Mouse (Mus musculus): ENCODE data around the gene Sec14l2. TPM values are rescaled to one million over a fixed set of nuclear protein-coding genes. Genes with fewer than 3 reads are reported as not detected.

Sec14l2 gene
- total RNA-seq, 2 experiments from 2014 or later, result 43.2 to 44.3 TPM

DNA sequence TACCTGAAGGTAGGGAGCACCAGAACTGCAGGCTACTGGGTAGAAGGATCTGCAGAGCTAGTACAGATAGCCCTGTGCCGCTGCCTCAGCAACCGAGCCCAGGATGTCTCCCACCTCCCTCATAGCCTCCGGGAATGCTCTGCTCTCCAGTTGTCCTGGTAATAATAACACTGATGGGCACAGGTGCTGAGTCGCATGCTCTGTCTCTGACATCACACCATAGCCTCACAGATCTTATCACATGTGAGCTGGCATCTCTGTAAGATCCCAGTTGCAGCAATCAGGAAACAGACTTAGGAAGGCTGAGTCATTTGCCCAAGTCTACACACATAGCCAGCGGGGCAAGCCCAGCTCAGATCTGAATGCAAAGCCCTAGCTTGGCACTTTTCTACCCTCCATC lies 21.4 kb downstream of the Sec14l2 start:
- DNase-seq (ENCODE audit: low spot score in 2 of 2), result no peak

DNA sequence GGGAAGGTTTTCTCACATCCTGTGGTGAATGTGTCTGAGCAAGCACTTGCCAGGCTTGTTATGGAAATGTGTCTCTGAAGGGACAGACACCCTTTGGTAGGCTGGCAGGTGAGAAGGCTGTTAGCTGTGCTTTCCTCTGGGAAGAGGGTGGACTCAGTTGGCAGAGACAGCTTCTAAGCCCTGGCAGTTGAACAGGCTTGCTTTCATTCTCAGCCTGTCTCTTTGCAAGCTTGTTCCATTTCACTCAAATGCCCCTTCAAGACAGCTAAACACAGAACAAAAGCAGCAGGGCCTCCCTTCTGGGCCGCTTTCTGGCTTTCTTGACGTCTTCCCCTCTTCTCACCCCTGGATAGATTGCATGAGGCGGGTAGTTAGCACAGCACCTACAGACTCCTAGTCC lies 23.8 kb downstream of the Sec14l2 start:
- DNase-seq (ENCODE audit: low spot score in 2 of 2), result peak; percentile 48 to 62

- no peak for DNase-seq (ENCODE audit: low spot score in 2 of 2)
Measured at GRCm38 (mm10) chr11:4098816-4099215, 24.4 kb downstream of the Sec14l2 start.

GRCm38 (mm10) chr11:4098120-4098519 lies 25.1 kb downstream of the Sec14l2 start:
- DNase-seq (ENCODE audit: low spot score in 2 of 2), result no peak

GRCm38 (mm10) chr11:4097091-4097621 lies 26.1 kb downstream of the Sec14l2 start:
- DNase-seq (ENCODE audit: low spot score in 2 of 2), result no peak

GRCm38 (mm10) chr11:4096054-4096984 lies 26.9 kb downstream of the Sec14l2 start:
- DNase-seq (ENCODE audit: low spot score in 2 of 2), result peak; percentile 98 to 99

DNA sequence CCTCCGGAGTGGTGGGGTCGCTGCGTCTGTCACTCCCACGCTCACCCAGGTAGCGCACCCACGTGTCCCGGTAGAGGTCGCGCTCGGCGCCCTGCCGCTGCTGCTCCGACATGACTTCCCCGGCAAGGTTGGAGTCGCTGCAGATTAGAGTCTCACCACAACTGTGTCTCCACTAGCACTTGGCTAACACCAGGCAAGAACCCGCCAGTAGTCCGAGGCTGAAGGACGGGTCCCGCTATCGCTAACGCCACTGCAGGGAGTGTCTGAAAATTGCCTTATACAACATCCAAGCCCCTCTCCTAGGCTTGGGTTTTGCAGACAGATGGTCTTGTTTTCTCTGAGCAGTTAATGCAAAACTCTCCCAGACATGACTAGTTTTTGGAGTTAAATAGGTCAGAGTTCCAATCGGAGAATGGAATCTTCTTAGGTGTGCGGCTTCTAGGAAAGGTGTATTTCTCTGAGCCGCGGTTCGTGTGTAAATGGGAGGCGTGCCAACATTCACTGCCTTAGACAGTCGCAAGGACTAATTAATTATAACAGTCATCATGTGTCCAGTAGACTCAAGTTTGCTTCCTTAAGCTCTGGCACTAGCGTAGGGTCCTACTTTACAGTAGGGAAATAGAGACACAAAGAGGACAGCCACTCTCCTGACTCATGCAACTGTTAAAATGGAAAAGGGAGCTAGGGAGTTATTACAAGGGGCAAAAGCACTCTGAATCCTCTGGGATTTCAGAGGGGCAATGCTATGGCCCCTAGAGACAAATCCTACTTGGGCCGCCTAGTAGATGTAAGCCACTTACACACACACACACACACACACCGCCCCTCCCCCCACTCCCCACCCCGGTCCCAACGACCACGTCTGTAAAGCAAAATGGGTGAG lies 27.8 kb downstream of the Sec14l2 start, which contains the start of gene Mtfp1:
TSS of gene Mtfp1 (minus strand) at position 275 of the 883 bp plus-strand sequence.
- DNase-seq (ENCODE audit: low spot score in 2 of 2), result peak; percentile 60 to 73

- DNase-seq (ENCODE audit: low spot score in 2 of 2), result peak; percentile 70
Measured at GRCm38 (mm10) chr11:4094378-4095170, 28.6 kb downstream of the Sec14l2 start.

DNA sequence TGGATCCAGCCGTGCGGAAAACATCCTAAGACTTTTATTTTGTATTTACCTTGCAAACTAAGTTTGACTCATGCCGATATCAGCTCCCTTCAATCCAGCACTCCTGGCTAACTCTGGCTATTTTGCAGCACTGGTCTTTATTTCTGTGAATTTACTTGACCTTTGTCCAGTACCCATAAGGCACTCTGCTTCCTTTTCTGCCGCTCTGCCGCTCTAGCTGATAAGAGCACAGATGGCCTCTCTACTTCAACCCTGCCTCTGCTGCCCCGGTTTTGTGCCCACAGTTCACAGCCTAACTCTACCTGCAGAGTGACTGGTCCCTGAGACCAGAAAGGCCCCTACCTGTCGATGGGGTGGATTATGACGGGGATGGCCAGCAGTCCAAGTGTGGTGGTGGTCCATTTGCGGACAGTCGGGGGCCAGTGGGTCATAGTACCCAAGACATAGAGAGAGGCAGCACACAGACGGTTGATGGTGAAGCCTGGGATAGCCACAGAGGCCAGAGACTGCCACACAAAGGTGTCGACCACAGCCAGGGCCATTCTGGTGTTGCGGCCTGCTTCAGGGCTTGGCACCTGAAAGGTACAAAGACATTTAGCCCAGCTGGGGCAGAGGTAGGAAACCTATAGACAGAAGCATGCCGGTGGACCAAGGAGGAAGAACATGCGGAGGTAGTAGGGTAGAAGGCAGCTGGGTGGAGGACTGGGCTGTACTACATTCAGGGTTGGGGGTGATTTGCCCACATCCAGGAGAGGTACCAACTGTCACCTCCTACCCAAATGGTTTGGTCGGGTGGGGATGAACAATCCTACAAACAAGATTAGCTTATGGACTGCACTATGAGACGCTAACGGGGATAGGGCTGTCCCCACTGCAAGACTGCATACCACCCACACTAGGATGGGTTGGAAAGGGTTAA lies 29.5 kb downstream of the Sec14l2 start:
- peak in 1 of 2 experiments; percentile 48 for DNase-seq (ENCODE audit: low spot score in 2 of 2)

DNA sequence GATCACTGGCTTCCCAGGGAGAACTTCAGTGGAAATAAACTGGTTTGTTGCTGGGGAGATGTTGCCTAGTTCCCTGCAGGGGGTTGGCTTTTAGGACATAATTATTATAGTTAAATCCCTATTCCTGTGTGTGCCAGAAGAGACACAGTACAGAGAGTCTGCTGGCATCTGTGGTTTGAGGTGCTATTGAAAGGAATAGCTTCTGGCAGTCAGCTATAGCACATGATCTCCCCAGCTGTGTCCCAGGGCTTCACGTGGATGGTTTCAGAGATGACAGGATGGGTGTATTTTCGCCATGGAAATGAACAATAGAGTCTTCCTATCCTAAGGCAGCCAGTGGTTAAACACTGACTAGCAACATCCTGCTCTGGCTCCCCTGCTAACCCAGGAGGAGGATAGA lies 35.9 kb downstream of the Sec14l2 start:
- DNase-seq (ENCODE audit: low spot score in 2 of 2), result peak in 1 of 2 experiments; percentile 55

- DNase-seq (ENCODE audit: low spot score in 2 of 2), result no peak
Measured at GRCm38 (mm10) chr11:4086246-4086645, 37.0 kb downstream of the Sec14l2 start.

GRCm38 (mm10) chr11:4083316-4084078 lies 39.7 kb downstream of the Sec14l2 start:
- DNase-seq (ENCODE audit: low spot score in 2 of 2), result peak; percentile 59 to 93

DNA sequence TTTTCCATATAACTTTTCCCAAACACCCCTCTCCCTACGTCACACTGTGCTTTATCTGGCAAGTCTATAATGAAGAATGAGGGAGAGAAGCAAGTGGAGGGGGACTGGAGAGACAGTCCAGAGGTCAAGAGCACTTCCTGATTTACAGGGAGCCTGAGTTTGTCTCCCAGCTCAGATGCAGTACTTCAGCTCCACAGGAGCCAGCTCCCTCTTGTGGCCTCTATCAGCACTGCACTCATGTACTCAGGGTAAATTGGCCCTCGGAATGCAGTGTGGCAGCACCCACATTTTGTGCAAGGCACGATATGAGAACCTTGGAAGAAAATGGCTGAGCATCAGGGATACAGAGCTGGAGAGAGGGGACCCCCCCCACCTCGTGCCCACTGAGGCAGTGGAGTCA lies 43.0 kb downstream of the Sec14l2 start:
- DNase-seq (ENCODE audit: low spot score in 2 of 2), result peak; percentile 65 to 75

- no peak for DNase-seq (ENCODE audit: low spot score in 2 of 2)
Measured at GRCm38 (mm10) chr11:4078267-4078933, 44.8 kb downstream of the Sec14l2 start.

- DNase-seq (ENCODE audit: low spot score in 2 of 2), result no peak
Measured at GRCm38 (mm10) chr11:4076633-4077032, 46.6 kb downstream of the Sec14l2 start.

DNA sequence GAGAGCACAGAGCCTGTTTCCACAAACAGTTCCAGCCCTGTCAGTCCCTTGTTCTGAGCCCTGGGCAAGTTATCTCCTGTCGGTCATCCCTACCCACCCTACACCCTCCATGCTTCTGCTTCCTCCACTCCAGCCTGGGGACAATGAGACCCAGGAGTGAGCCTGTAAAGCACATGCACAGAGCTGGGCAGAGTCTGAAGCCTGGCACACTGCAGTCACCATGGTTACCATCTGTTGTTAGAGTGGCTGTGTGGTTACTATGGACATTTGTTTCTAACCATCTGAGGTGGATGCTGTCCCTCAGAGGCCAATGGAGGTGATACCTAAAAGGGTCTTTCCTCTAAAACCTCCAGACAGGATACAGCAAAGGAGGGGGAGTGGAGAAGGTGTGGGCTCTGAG lies 53.6 kb downstream of the Sec14l2 start:
- DNase-seq (ENCODE audit: low spot score in 2 of 2), result peak in 1 of 2 experiments; percentile 58

GRCm38 (mm10) chr11:4064627-4065122 lies 58.5 kb downstream of the Sec14l2 start, which contains the start of gene Sec14l3:
Sec14l3 (plus strand) TSS chr11:4064841.
- DNase-seq (ENCODE audit: low spot score in 2 of 2), result no peak

DNA sequence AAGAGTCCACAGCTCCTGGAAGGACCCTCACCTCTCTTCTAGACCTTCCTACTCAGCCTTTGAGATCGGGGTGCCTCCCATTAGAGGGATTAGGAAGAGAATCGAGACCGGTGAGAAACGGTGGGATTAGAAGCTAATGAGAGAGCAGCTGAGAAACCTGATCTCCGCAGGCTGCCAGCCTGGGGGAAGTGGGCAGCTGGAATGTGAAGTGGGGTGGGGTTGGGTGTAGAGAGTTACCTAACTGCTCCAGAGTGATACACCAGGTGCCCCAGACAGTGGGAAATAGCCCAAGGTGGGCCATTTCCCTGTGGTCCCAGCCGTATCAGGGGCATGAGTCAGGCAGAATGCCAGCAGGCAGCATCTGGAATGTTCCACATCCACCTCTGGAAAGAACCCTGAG lies 60.2 kb downstream of the Sec14l2 start:
- DNase-seq (ENCODE audit: low spot score in 2 of 2), result no peak

Data from layer of hippocampus, postnatal 14 days (tissue).